Mouse (Mus musculus) liver, postnatal 0 days (tissue): ENCODE measurements at regions not wholly inside any gene's neighbourhood (a gene's known extent, or its start where the extent isn't known, plus 50 kb on each side); places are given as distances from the start of the nearest gene placed in this dataset.

Source experiments
- CTCF ChIP-seq: sonication (generic); IDR thresholded peaks from 2 replicates; pipeline ENCODE4 v1.5.1; 2016; ENCODE audit warnings: antibody characterized with exemption, low read depth
- EP300 ChIP-seq: IDR thresholded peaks from 2 replicates; pipeline ENCODE4 v1.6.1; 2016; ENCODE audit warnings: antibody characterized with exemption, low read depth, mild to moderate bottlenecking

DNA sequence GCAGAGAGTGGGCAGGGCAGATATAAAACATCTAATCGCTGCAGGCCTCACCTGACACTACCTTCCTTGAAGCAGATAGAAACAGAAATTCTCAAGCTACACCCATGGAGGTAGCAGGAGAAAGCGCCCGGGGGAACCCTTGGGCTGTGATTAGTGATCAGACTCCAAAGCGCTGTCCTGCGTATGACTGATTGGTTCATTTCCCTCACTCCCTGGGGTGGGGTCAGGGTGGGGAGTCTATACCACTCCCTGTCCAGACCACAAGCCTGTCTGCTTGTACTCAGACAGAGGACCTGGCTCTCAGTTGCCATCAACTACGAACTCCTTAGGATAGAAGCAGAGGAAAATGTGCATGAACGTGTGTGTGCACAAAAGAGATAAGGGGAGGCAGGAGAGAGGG lies 77.7 kb downstream of the Gm826 start:
- no peak for TF ChIP-seq CTCF
- no peak for TF ChIP-seq EP300
